Mouse (Mus musculus) gastrocnemius, postnatal 14 days (tissue): ENCODE data around the gene Atg9b. TPM values are rescaled to one million over a fixed set of nuclear protein-coding genes. Genes with fewer than 3 reads are reported as not detected.

Experiments
- DNase-seq: peaks from one replicate; pipeline ENCODE4 v3.0.0; 2021; ENCODE audit warnings: mixed read lengths
- intact Hi-C: fragments of 180-260 bp; cut with DNase I; formaldehyde crosslinking; loops from one replicate; pipeline ENCODE4 v1.15.1; 2025; ENCODE audit warnings: low total_unique reads
- long read RNA-seq, 2 experiments: library from polyadenylated mRNA; stranded (forward); transcript quantifications; one replicate each; pipeline ENCODE4 v2.0.0; 2021
- total RNA-seq, 2 experiments: library from RNA; stranded (reverse); gene quantifications; 2 replicates each; pipeline ENCODE4 v1.2.3; 2021

Gene Atg9b
- total RNA-seq, result under 1 TPM; 0.11 to 0.14 TPM
- long read RNA-seq, experiment 1, partial matches to known transcripts, result 1 of 1 reads
- long read RNA-seq, experiment 1, other reads (novel, unspliced or antisense), result 0 of 1 reads
- long read RNA-seq, experiment 2, partial matches to known transcripts, result 1 of 1 reads
- long read RNA-seq, experiment 2, other reads (novel, unspliced or antisense), result 0 of 1 reads

GRCm38 (mm10) chr5:24391864-24392263, at the start of gene Atg9b:
TSS of gene Atg9b (minus strand) at chr5:24392143.
- intact Hi-C loops, result no loop called here

GRCm38 (mm10) chr5:24441187-24441586, 49.2 kb upstream of the Atg9b start:
- DNase-seq, result no peak
- intact Hi-C loops, result no loop called here

More at GRCm38 (mm10) chr5:24391864-24392263, at the start of gene Atg9b:
- DNase-seq, result no peak

GRCm38 (mm10) chr5:24433993-24434392, 42.0 kb upstream of the Atg9b start:
- intact Hi-C loops, result no loop called here
- no peak for DNase-seq

GRCm38 (mm10) chr5:24428596-24428995, 36.7 kb upstream of the Atg9b start:
- intact Hi-C loops, result no loop called here
- DNase-seq, result no peak

- intact Hi-C loops, result no loop called here
- no peak for DNase-seq
Measured at GRCm38 (mm10) chr5:24427981-24428402, 36.0 kb upstream of the Atg9b start.

GRCm38 (mm10) chr5:24427285-24427633, 35.3 kb upstream of the Atg9b start:
- intact Hi-C loops, result no loop called here
- DNase-seq, result no peak

- intact Hi-C loops, result no loop called here
- DNase-seq, result no peak
Measured at GRCm38 (mm10) chr5:24426556-24427284, 34.8 kb upstream of the Atg9b start.

- no peak for DNase-seq
- intact Hi-C loops, result no loop called here
Measured at GRCm38 (mm10) chr5:24426037-24426432, 34.1 kb upstream of the Atg9b start.

GRCm38 (mm10) chr5:24425421-24426036, 33.6 kb upstream of the Atg9b start:
- DNase-seq, result no peak
- intact Hi-C loops, result no loop called here

GRCm38 (mm10) chr5:24424861-24425411, 33.0 kb upstream of the Atg9b start:
- DNase-seq, result peak; percentile 90
- intact Hi-C loops, result no loop called here

GRCm38 (mm10) chr5:24424004-24424781, 32.2 kb upstream of the Atg9b start:
- no peak for DNase-seq
- intact Hi-C loops, result no loop called here

GRCm38 (mm10) chr5:24423129-24424003, 31.4 kb upstream of the Atg9b start, which contains the start of the genes Cdk5 and Slc4a2:
TSS of gene Cdk5 (minus strand) at chr5:24423530.
TSS of gene Slc4a2 (plus strand) at chr5:24423837.
- intact Hi-C loops, result no loop called here
- peak; percentile 99 for DNase-seq

- intact Hi-C loops, result no loop called here
- no peak for DNase-seq
Measured at GRCm38 (mm10) chr5:24420381-24420780, 28.4 kb upstream of the Atg9b start.

GRCm38 (mm10) chr5:24417587-24417986, 25.6 kb upstream of the Atg9b start:
- no peak for DNase-seq
- intact Hi-C loops, result loop anchor here (5.0 kb wide), 1 partner anchor 55 kb away; no protein-coding TSS in a partner anchor

- intact Hi-C loops, result loop anchor here (5.0 kb wide), 1 partner anchor 56 kb away; no protein-coding TSS in a partner anchor
- DNase-seq, result peak; percentile 58
Measured at GRCm38 (mm10) chr5:24416222-24416736, 24.3 kb upstream of the Atg9b start.

- intact Hi-C loops, result no loop called here
- DNase-seq, result no peak
Measured at GRCm38 (mm10) chr5:24413938-24414337, 22.0 kb upstream of the Atg9b start.

GRCm38 (mm10) chr5:24413042-24413693, 21.2 kb upstream of the Atg9b start, which contains the start of gene Asic3:
TSS of gene Asic3 (plus strand) at chr5:24413392.
- no peak for DNase-seq
- intact Hi-C loops, result no loop called here

GRCm38 (mm10) chr5:24412063-24412462, 20.1 kb upstream of the Atg9b start:
- DNase-seq, result no peak
- intact Hi-C loops, result no loop called here
